Mouse (Mus musculus): ENCODE results near the gene Olfr56. TPM values are rescaled to one million over a fixed set of nuclear protein-coding genes. Genes with fewer than 3 reads are reported as not detected.
"Not testable (repeated sequence)": the region's sequence is repeated elsewhere in the genome, so short reads cannot be mapped to it uniquely, and the experiment has no call there.

Olfr56 gene
- polyA plus RNA-seq, 1 experiment from 2014 or later, result not detected

GRCm38 (mm10) chr11:48993296-48993695 lies 14.6 kb downstream of the Olfr56 start:
- not testable (repeated sequence) for H3K4me1 ChIP-seq; H3K4me2 ChIP-seq (replicated peaks); H3K9ac ChIP-seq; H3K4me3 ChIP-seq; H3K27ac ChIP-seq; H3K27me3 ChIP-seq; H3K9me3 ChIP-seq (replicated peaks); ATAC-seq (ENCODE audit: low FRiP score); H3K36me3 ChIP-seq
- 59% methylated on average over 10 of the region's 10 CpGs for WGBS

- WGBS, result 63% methylated on average over 2 of the region's 2 CpGs
Observed at GRCm38 (mm10) chr11:48994018-48994417, 15.3 kb downstream of the Olfr56 start, which contains the start of gene Tgtp1. Gene Tgtp1, minus strand, starts transcription at chr11:48994172.

GRCm38 (mm10) chr11:49000411-49000810 lies 21.7 kb downstream of the Olfr56 start:
- H3K4me2 ChIP-seq (replicated peaks); H3K27ac ChIP-seq; H3K27me3 ChIP-seq; H3K4me1 ChIP-seq; H3K9ac ChIP-seq; H3K36me3 ChIP-seq; ATAC-seq (ENCODE audit: low FRiP score); H3K4me3 ChIP-seq; H3K9me3 ChIP-seq (replicated peaks): not testable (repeated sequence)
- 71% methylated on average over 1 of the region's 1 CpGs for WGBS

More at GRCm38 (mm10) chr11:48994018-48994417, 15.3 kb downstream of the Olfr56 start, which contains the start of gene Tgtp1:
- H3K4me1 ChIP-seq; ATAC-seq (ENCODE audit: low FRiP score); H3K36me3 ChIP-seq; H3K9me3 ChIP-seq (replicated peaks); H3K27me3 ChIP-seq; H3K27ac ChIP-seq; H3K4me2 ChIP-seq (replicated peaks); H3K4me3 ChIP-seq; H3K9ac ChIP-seq: not testable (repeated sequence)

- not testable (repeated sequence) for H3K4me1 ChIP-seq; H3K27ac ChIP-seq; H3K36me3 ChIP-seq; H3K9ac ChIP-seq; H3K4me3 ChIP-seq; H3K27me3 ChIP-seq; H3K9me3 ChIP-seq (replicated peaks); H3K4me2 ChIP-seq (replicated peaks); ATAC-seq (ENCODE audit: low FRiP score)
- 80% methylated on average over 2 of the region's 2 CpGs for WGBS
Observed at GRCm38 (mm10) chr11:49006317-49006716, 27.6 kb downstream of the Olfr56 start.

- ATAC-seq (ENCODE audit: low FRiP score); H3K4me3 ChIP-seq; H3K4me1 ChIP-seq; H3K27ac ChIP-seq; H3K36me3 ChIP-seq; H3K9ac ChIP-seq; H3K9me3 ChIP-seq (replicated peaks); H3K27me3 ChIP-seq; H3K4me2 ChIP-seq (replicated peaks): not testable (repeated sequence)
- whole genome bisulfite sequencing, result 57% methylated on average over 1 of the region's 1 CpGs
Observed at GRCm38 (mm10) chr11:49006785-49007184, 28.1 kb downstream of the Olfr56 start.

- not testable (repeated sequence) for H3K4me1 ChIP-seq; H3K36me3 ChIP-seq; H3K27me3 ChIP-seq; H3K4me3 ChIP-seq; H3K27ac ChIP-seq; H3K9ac ChIP-seq; H3K9me3 ChIP-seq (replicated peaks); ATAC-seq (ENCODE audit: low FRiP score); H3K4me2 ChIP-seq (replicated peaks)
Observed at GRCm38 (mm10) chr11:49012074-49012473, 33.4 kb downstream of the Olfr56 start.

GRCm38 (mm10) chr11:49050064-49050463 lies 71.4 kb downstream of the Olfr56 start:
- not testable (repeated sequence) for H3K9ac ChIP-seq; ATAC-seq (ENCODE audit: low FRiP score); H3K4me3 ChIP-seq; H3K4me2 ChIP-seq (replicated peaks); H3K27me3 ChIP-seq; H3K36me3 ChIP-seq; H3K9me3 ChIP-seq (replicated peaks); H3K27ac ChIP-seq; H3K4me1 ChIP-seq

GRCm38 (mm10) chr11:49051093-49051891 lies 72.6 kb downstream of the Olfr56 start, which contains the start of gene 9930111J21Rik2:
Gene 9930111J21Rik2, minus strand, starts transcription at chr11:49051242.
- H3K27me3 ChIP-seq; H3K9ac ChIP-seq; H3K27ac ChIP-seq; H3K9me3 ChIP-seq (replicated peaks); H3K36me3 ChIP-seq; ATAC-seq (ENCODE audit: low FRiP score); H3K4me3 ChIP-seq; H3K4me1 ChIP-seq; H3K4me2 ChIP-seq (replicated peaks): not testable (repeated sequence)
- WGBS, result 100% methylated on average over 1 of the region's 6 CpGs

- not testable (repeated sequence) for H3K27me3 ChIP-seq; ATAC-seq (ENCODE audit: low FRiP score); H3K36me3 ChIP-seq; H3K27ac ChIP-seq; H3K4me1 ChIP-seq; H3K9me3 ChIP-seq (replicated peaks); H3K4me3 ChIP-seq; H3K4me2 ChIP-seq (replicated peaks); H3K9ac ChIP-seq
- no CpG with 5 or more reads among the region's 5 CpGs for WGBS
Observed at GRCm38 (mm10) chr11:49051894-49052293, 73.2 kb downstream of the Olfr56 start.

- H3K27me3 ChIP-seq; H3K4me3 ChIP-seq; H3K36me3 ChIP-seq; H3K4me1 ChIP-seq; H3K4me2 ChIP-seq (replicated peaks); ATAC-seq (ENCODE audit: low FRiP score); H3K27ac ChIP-seq; H3K9ac ChIP-seq; H3K9me3 ChIP-seq (replicated peaks): not testable (repeated sequence)
- 49% methylated on average over 2 of the region's 3 CpGs for WGBS
Observed at GRCm38 (mm10) chr11:49060061-49060460, 81.4 kb downstream of the Olfr56 start.

GRCm38 (mm10) chr11:49061865-49062264 lies 83.2 kb downstream of the Olfr56 start:
- not testable (repeated sequence) for H3K4me2 ChIP-seq (replicated peaks); H3K36me3 ChIP-seq; H3K27ac ChIP-seq; H3K9ac ChIP-seq; H3K4me1 ChIP-seq; ATAC-seq (ENCODE audit: low FRiP score); H3K4me3 ChIP-seq; H3K9me3 ChIP-seq (replicated peaks); H3K27me3 ChIP-seq
- 75% methylated on average over 2 of the region's 2 CpGs for WGBS

- H3K4me1 ChIP-seq; ATAC-seq (ENCODE audit: low FRiP score); H3K9me3 ChIP-seq (replicated peaks); H3K4me3 ChIP-seq; H3K27ac ChIP-seq; H3K9ac ChIP-seq; H3K4me2 ChIP-seq (replicated peaks); H3K36me3 ChIP-seq; H3K27me3 ChIP-seq: not testable (repeated sequence)
- WGBS, result 84% methylated on average over 5 of the region's 5 CpGs
Observed at GRCm38 (mm10) chr11:49063713-49064469, 85.2 kb downstream of the Olfr56 start, which contains the start of gene Tgtp2. Gene Tgtp2, minus strand, starts transcription at chr11:49064206.

All from hindbrain, embryonic 12.5 days (tissue).